Mouse (Mus musculus): ENCODE data around the gene Fcamr. TPM values are rescaled to one million over a fixed set of nuclear protein-coding genes. Genes with fewer than 3 reads are reported as not detected.

Gene Fcamr
- polyA plus RNA-seq, 1 experiment from 2014 or later: not detected

GRCm38 (mm10) chr1:130832230-130833149 lies 31.8 kb downstream of the Fcamr start:
- no peak overlapping the region for H3K4me3 ChIP-seq (replicated peaks)
- no peaks in the 10 kb centered on the region for H3K4me1 ChIP-seq (replicated peaks)
- H3K36me3 ChIP-seq: no peaks in the 10 kb centered on the region
- H3K4me2 ChIP-seq: no peak overlapping the region
- H3K9ac ChIP-seq (replicated peaks): no peak overlapping the region
- no peak for ATAC-seq (ENCODE audit: insufficient number of reproducible peaks, insufficient read depth, low FRiP score, low TSS enrichment, low read depth)
- no peaks in the 10 kb centered on the region for H3K9me3 ChIP-seq
- H3K27ac ChIP-seq: no peak overlapping the region
- WGBS: 60% methylated on average over 5 of the region's 5 CpGs
- no peaks in the 10 kb centered on the region for H3K27me3 ChIP-seq

GRCm38 (mm10) chr1:130835161-130835936 lies 34.6 kb downstream of the Fcamr start:
- no peak overlapping the region for H3K4me3 ChIP-seq (replicated peaks)
- H3K9me3 ChIP-seq: no peaks in the 10 kb centered on the region
- H3K4me1 ChIP-seq (replicated peaks): no peaks in the 10 kb centered on the region
- H3K27ac ChIP-seq: no peak overlapping the region
- no peak overlapping the region for H3K4me2 ChIP-seq
- H3K27me3 ChIP-seq: no peaks in the 10 kb centered on the region
- no peak overlapping the region for H3K9ac ChIP-seq (replicated peaks)
- no peaks in the 10 kb centered on the region for H3K36me3 ChIP-seq
- 88% methylated on average over 6 of the region's 6 CpGs for WGBS
- ATAC-seq (ENCODE audit: insufficient number of reproducible peaks, insufficient read depth, low FRiP score, low TSS enrichment, low read depth): no peak

GRCm38 (mm10) chr1:130838288-130838687 lies 37.6 kb downstream of the Fcamr start:
- no peaks in the 10 kb centered on the region for H3K36me3 ChIP-seq
- no peaks in the 10 kb centered on the region for H3K27me3 ChIP-seq
- WGBS: 56% methylated on average over 6 of the region's 6 CpGs
- H3K27ac ChIP-seq: no peak overlapping the region
- H3K4me1 ChIP-seq (replicated peaks): no peaks in the 10 kb centered on the region
- H3K9ac ChIP-seq (replicated peaks): no peak overlapping the region
- H3K9me3 ChIP-seq: no peaks in the 10 kb centered on the region
- no peak overlapping the region for H3K4me3 ChIP-seq (replicated peaks)
- no peak for ATAC-seq (ENCODE audit: insufficient number of reproducible peaks, insufficient read depth, low FRiP score, low TSS enrichment, low read depth)
- H3K4me2 ChIP-seq: no peak overlapping the region

GRCm38 (mm10) chr1:130840599-130841379 lies 40.1 kb downstream of the Fcamr start:
- WGBS: 33% methylated on average over 8 of the region's 8 CpGs
- no peak for ATAC-seq (ENCODE audit: insufficient number of reproducible peaks, insufficient read depth, low FRiP score, low TSS enrichment, low read depth)

GRCm38 (mm10) chr1:130841621-130842020 lies 40.9 kb downstream of the Fcamr start:
- no peaks in the 10 kb centered on the region for H3K4me1 ChIP-seq (replicated peaks)
- 78% methylated on average over 7 of the region's 7 CpGs for WGBS
- H3K4me2 ChIP-seq: no peak overlapping the region
- H3K36me3 ChIP-seq: no peaks in the 10 kb centered on the region
- H3K4me3 ChIP-seq (replicated peaks): no peak overlapping the region
- no peak overlapping the region for H3K27ac ChIP-seq
- H3K9ac ChIP-seq (replicated peaks): no peak overlapping the region
- no peak for ATAC-seq (ENCODE audit: insufficient number of reproducible peaks, insufficient read depth, low FRiP score, low TSS enrichment, low read depth)
- no peaks in the 10 kb centered on the region for H3K27me3 ChIP-seq
- no peaks in the 10 kb centered on the region for H3K9me3 ChIP-seq

More at GRCm38 (mm10) chr1:130840599-130841379, 40.1 kb downstream of the Fcamr start:
- no peaks in the 10 kb centered on the region for H3K27me3 ChIP-seq
- no peak overlapping the region for H3K4me3 ChIP-seq (replicated peaks)
- no peaks in the 10 kb centered on the region for H3K36me3 ChIP-seq
- no peak overlapping the region for H3K27ac ChIP-seq
- no peak overlapping the region for H3K4me2 ChIP-seq
- H3K9me3 ChIP-seq: no peaks in the 10 kb centered on the region
- no peaks in the 10 kb centered on the region for H3K4me1 ChIP-seq (replicated peaks)
- H3K9ac ChIP-seq (replicated peaks): no peak overlapping the region

- H3K4me1 ChIP-seq (replicated peaks): no peaks in the 10 kb centered on the region
- H3K27ac ChIP-seq: no peak overlapping the region
- no peaks in the 10 kb centered on the region for H3K36me3 ChIP-seq
- ATAC-seq (ENCODE audit: insufficient number of reproducible peaks, insufficient read depth, low FRiP score, low TSS enrichment, low read depth): no peak
- H3K9me3 ChIP-seq: no peaks in the 10 kb centered on the region
- no peaks in the 10 kb centered on the region for H3K27me3 ChIP-seq
- 94% methylated on average over 7 of the region's 7 CpGs for WGBS
- no peak overlapping the region for H3K4me3 ChIP-seq (replicated peaks)
- H3K4me2 ChIP-seq: no peak overlapping the region
- H3K9ac ChIP-seq (replicated peaks): no peak overlapping the region
Measured at GRCm38 (mm10) chr1:130844516-130844915, 43.8 kb downstream of the Fcamr start.

- WGBS: 87% methylated on average over 10 of the region's 10 CpGs
- no peak overlapping the region for H3K27ac ChIP-seq
- H3K4me3 ChIP-seq (replicated peaks): no peak overlapping the region
- H3K36me3 ChIP-seq: no peaks in the 10 kb centered on the region
- no peaks in the 10 kb centered on the region for H3K4me1 ChIP-seq (replicated peaks)
- no peak overlapping the region for H3K9ac ChIP-seq (replicated peaks)
- no peaks in the 10 kb centered on the region for H3K27me3 ChIP-seq
- H3K9me3 ChIP-seq: no peaks in the 10 kb centered on the region
- no peak for ATAC-seq (ENCODE audit: insufficient number of reproducible peaks, insufficient read depth, low FRiP score, low TSS enrichment, low read depth)
- H3K4me2 ChIP-seq: no peak overlapping the region
Measured at GRCm38 (mm10) chr1:130849530-130850214, 49.0 kb downstream of the Fcamr start.

GRCm38 (mm10) chr1:130850405-130850804 lies 49.7 kb downstream of the Fcamr start:
- Histone ChIP-seq H3K9me3 (no peaks in the 10 kb centered on the region), H3K4me3 (replicated peaks) (no peak overlapping the region), H3K9ac (replicated peaks) (no peak overlapping the region), H3K36me3 (no peaks in the 10 kb centered on the region), H3K27ac (no peak overlapping the region), H3K4me1 (replicated peaks) (no peaks in the 10 kb centered on the region), H3K4me2 (no peak overlapping the region), H3K27me3 (no peaks in the 10 kb centered on the region)
- ATAC-seq (ENCODE audit: insufficient number of reproducible peaks, insufficient read depth, low FRiP score, low TSS enrichment, low read depth): no peak
- 84% methylated on average over 5 of the region's 5 CpGs for WGBS

GRCm38 (mm10) chr1:130854819-130855218 lies 54.1 kb downstream of the Fcamr start:
- no peak for ATAC-seq (ENCODE audit: insufficient number of reproducible peaks, insufficient read depth, low FRiP score, low TSS enrichment, low read depth)
- no peaks in the 10 kb centered on the region for H3K9me3 ChIP-seq
- 84% methylated on average over 9 of the region's 9 CpGs for WGBS
- H3K4me2 ChIP-seq: no peak overlapping the region
- H3K27ac ChIP-seq: no peak overlapping the region
- no peaks in the 10 kb centered on the region for H3K36me3 ChIP-seq
- no peak overlapping the region for H3K4me3 ChIP-seq (replicated peaks)
- no peak overlapping the region for H3K9ac ChIP-seq (replicated peaks)
- no peaks in the 10 kb centered on the region for H3K27me3 ChIP-seq
- no peaks in the 10 kb centered on the region for H3K4me1 ChIP-seq (replicated peaks)

GRCm38 (mm10) chr1:130855723-130856122 lies 55.0 kb downstream of the Fcamr start:
- H3K27ac ChIP-seq: no peak overlapping the region
- WGBS: 76% methylated on average over 2 of the region's 2 CpGs
- ATAC-seq (ENCODE audit: insufficient number of reproducible peaks, insufficient read depth, low FRiP score, low TSS enrichment, low read depth): no peak
- H3K9ac ChIP-seq (replicated peaks): no peak overlapping the region
- no peaks in the 10 kb centered on the region for H3K27me3 ChIP-seq
- H3K36me3 ChIP-seq: no peaks in the 10 kb centered on the region
- no peak overlapping the region for H3K4me3 ChIP-seq (replicated peaks)
- H3K4me2 ChIP-seq: no peak overlapping the region
- no peaks in the 10 kb centered on the region for H3K4me1 ChIP-seq (replicated peaks)
- H3K9me3 ChIP-seq: no peaks in the 10 kb centered on the region

Data from limb, embryonic 12.5 days (tissue).